Mouse (Mus musculus): ENCODE data around the gene Grik5.
A peak's percentile ranks its signal among the peaks of the same experiment; 100 is the strongest.

GRCm38 (mm10) chr7:25030032-25030753 lies 42.0 kb downstream of the Grik5 start:
- TF ChIP-seq CTCF (conservative IDR thresholded peaks at IDR 0.05; ENCODE audit: low read length) (peak; percentile 97), NANOG (IDR thresholded peaks at IDR 0.05; ENCODE audit: borderline replicate concordance, low read length) (no peak), POU5F1 (IDR thresholded peaks at IDR 0.05; ENCODE audit: borderline replicate concordance, low read length) (no peak)

Measured in E14TG2a.4 (cell line).